Mouse (Mus musculus): ENCODE measurements around the gene Olfr1501. TPM values are rescaled to one million over a fixed set of nuclear protein-coding genes. Genes with fewer than 3 reads are reported as not detected.

The Olfr1501 gene
- polyA plus RNA-seq, 1 experiment = not detected

DNA sequence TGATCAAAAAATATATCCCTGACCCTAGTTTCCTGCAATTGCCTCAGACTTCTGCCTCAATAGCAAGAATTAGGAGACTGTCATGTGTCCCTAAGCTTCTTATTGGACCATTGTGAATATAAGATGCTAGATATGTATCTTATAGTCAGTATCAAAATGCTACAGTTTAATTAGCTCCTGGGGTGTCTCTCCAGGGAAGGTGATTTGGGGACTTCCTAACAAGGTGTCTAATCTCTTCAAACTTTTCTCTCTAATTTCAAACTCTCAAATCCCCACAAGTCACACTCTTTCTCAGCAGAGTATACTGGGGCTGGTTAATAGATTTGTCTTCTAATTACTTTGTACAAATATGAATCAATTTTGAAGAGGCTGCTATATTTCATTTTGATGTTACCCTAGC lies 52.4 kb downstream of the Olfr1501 start, which contains the start of gene Olfr1497:
Olfr1497 (minus strand) TSS at position 101 of the 400 bp plus-strand sequence.
- no peaks in the 10 kb centered on the region for H3K4me1 ChIP-seq (ENCODE audit: control insufficient read depth)
- H3K9me3 ChIP-seq (ENCODE audit: control insufficient read depth, low read length) = peaks cover 2% of the 10 kb centered on the region; the same call in 1 of the 2 replicates
- no peak for TF ChIP-seq GATA1 (IDR thresholded peaks at IDR 0.05; ENCODE audit: low read length)
- no peak for TF ChIP-seq TAL1 (IDR thresholded peaks at IDR 0.05; ENCODE audit: low read length)
- no peak within 1 kb of the TSS for H3K4me3 ChIP-seq (replicated peaks)
- H3K27me3 ChIP-seq (ENCODE audit: control insufficient read depth) = no peaks in the 10 kb centered on the region
- no peaks in the 10 kb centered on the region for H3K36me3 ChIP-seq (ENCODE audit: control insufficient read depth)

Other genes with a start within 250 kb of the Olfr1501 start
- not detected in 2 replicates for gene Olfr1487, start 233.3 kb downstream of the Olfr1501 start, polyA plus RNA-seq (2012)
- not detected in 2 replicates for gene Olfr1489, start 219.1 kb downstream of the Olfr1501 start, polyA plus RNA-seq (2012)
- gene Olfr1490, start 199.6 kb downstream of the Olfr1501 start, polyA plus RNA-seq (2012) = not detected in 2 replicates
- not detected in 2 replicates for gene Olfr1491, start 153.4 kb downstream of the Olfr1501 start, polyA plus RNA-seq (2012)
- not detected in 2 replicates for gene Olfr1493-ps1, start 127.4 kb downstream of the Olfr1501 start, polyA plus RNA-seq (2012)
- not detected in 2 replicates for gene Olfr1494, start 111.0 kb downstream of the Olfr1501 start, polyA plus RNA-seq (2012)
- not detected in 2 replicates for gene Olfr1495, start 86.1 kb downstream of the Olfr1501 start, polyA plus RNA-seq (2012)
- gene Olfr1496, start 72.8 kb downstream of the Olfr1501 start, polyA plus RNA-seq (2012) = not detected in 2 replicates
- not detected in 2 replicates for gene Olfr1497, start 52.5 kb downstream of the Olfr1501 start, polyA plus RNA-seq (2012)
- not detected in 2 replicates for gene Olfr1499, start 31.2 kb downstream of the Olfr1501 start, polyA plus RNA-seq (2012)
- not detected in 2 replicates for gene Olfr1500, start 20.2 kb downstream of the Olfr1501 start, polyA plus RNA-seq (2012)
- gene Olfr1502, start 11.1 kb upstream of the Olfr1501 start, polyA plus RNA-seq (2012) = not detected in 2 replicates
- not detected in 2 replicates for gene Olfr1504, start 47.2 kb upstream of the Olfr1501 start, polyA plus RNA-seq (2012)
- gene Olfr1505, start 62.8 kb upstream of the Olfr1501 start, polyA plus RNA-seq (2012) = not detected in 2 replicates

All from erythroblast, embryonic 14.5 days (primary cell).